Mouse (Mus musculus) MEL (cell line): ENCODE results near the gene Nkx2-3. TPM values are rescaled to one million over a fixed set of nuclear protein-coding genes. Genes with fewer than 3 reads are reported as not detected.
A peak's percentile ranks its signal among the peaks of the same experiment; 100 is the strongest.

ENCODE experiments used
- DNase-seq: peaks from one replicate; pipeline ENCODE4 v3.0.0; 2011; ENCODE audit warnings: low read depth, low spot score
- H3K27ac ChIP-seq: 2 replicates; pipeline ENCODE4 v1.5.1; 2012; ENCODE audit warnings: low read depth, mild to moderate bottlenecking, control low read depth, low read length, moderate library complexity; ENCODE audit not compliant: control insufficient read depth
- H3K27me3 ChIP-seq, 2 experiments: fragments of 150-350 bp in 1 of 2; sonication (generic) in 1 of 2; 2 replicates each; pipeline ENCODE4 v1.6.1; 2012; ENCODE audit warnings: low read length in 2 of 2, mild to moderate bottlenecking in 2 of 2, improper control_type of control experiment in 1 of 2, moderate library complexity in 1 of 2; ENCODE audit not compliant: insufficient read depth in 2 of 2, control insufficient read depth in 1 of 2
- H3K36me3 ChIP-seq, 2 experiments: 2 replicates each; pipeline ENCODE4 v1.6.1; 2012 to 2014; ENCODE audit warnings: low read length in 2 of 2, improper control_type of control experiment in 1 of 2, inconsistent platforms in 1 of 2, mild to moderate bottlenecking in 1 of 2; ENCODE audit not compliant: insufficient read depth in 2 of 2, control insufficient read depth in 1 of 2
- H3K4me1 ChIP-seq, 2 experiments: fragments of 150-350 bp in 1 of 2; sonication (generic) in 1 of 2; 2 replicates each; pipeline ENCODE4 v1.6.1; 2012; ENCODE audit warnings: low read length in 2 of 2, improper control_type of control experiment in 1 of 2, mild to moderate bottlenecking in 1 of 2; ENCODE audit not compliant: insufficient read depth in 2 of 2, control insufficient read depth in 1 of 2
- H3K4me3 ChIP-seq, 2 experiments: fragments of 150-350 bp in 1 of 2; sonication (generic) in 1 of 2; 2 replicates each; pipeline ENCODE4 v1.5.1; 2012; ENCODE audit warnings: low read depth in 2 of 2, low read length in 2 of 2, mild to moderate bottlenecking in 2 of 2, moderate library complexity in 2 of 2, control low read depth in 1 of 2, improper control_type of control experiment in 1 of 2; ENCODE audit not compliant: control insufficient read depth in 1 of 2, insufficient read depth in 1 of 2
- H3K79me2 ChIP-seq: 2 replicates; pipeline ENCODE4 v1.6.1; 2012; ENCODE audit warnings: mild to moderate bottlenecking, low read length, moderate library complexity; ENCODE audit not compliant: control insufficient read depth, poor library complexity, insufficient read depth
- H3K9ac ChIP-seq: 2 replicates; pipeline ENCODE4 v1.6.1; 2012; ENCODE audit warnings: low read depth, mild to moderate bottlenecking, control low read depth, low read length, moderate library complexity; ENCODE audit not compliant: control insufficient read depth, poor library complexity, severe bottlenecking
- H3K9me3 ChIP-seq: fragments of 150-350 bp; sonication (generic); replicated peaks from 2 replicates; pipeline ENCODE4 v1.6.1; 2012; ENCODE audit warnings: mild to moderate bottlenecking, low read length, improper control_type of control experiment, moderate library complexity; ENCODE audit not compliant: insufficient read depth
- CTCF ChIP-seq, 3 experiments: IDR thresholded peaks in 2 of 3; conservative IDR thresholded peaks in 1 of 3; 2 replicates each; pipeline ENCODE4 v1.5.1; 2011 to 2012; ENCODE audit warnings: low read length in 3 of 3, low read depth in 2 of 3, mild to moderate bottlenecking in 2 of 3, improper control_type of control experiment in 1 of 3, inconsistent platforms in 1 of 3, mixed read lengths in 1 of 3, moderate library complexity in 1 of 3; ENCODE audit not compliant: control insufficient read depth in 1 of 3, insufficient read depth in 1 of 3, poor library complexity in 1 of 3, severe bottlenecking in 1 of 3
- EP300 ChIP-seq, 2 experiments: IDR thresholded peaks; 2 replicates each; pipeline ENCODE4 v1.6.1; 2011; ENCODE audit warnings: improper control_type of control experiment in 2 of 2, low read length in 2 of 2, low read depth in 1 of 2, mild to moderate bottlenecking in 1 of 2
- GATA1 ChIP-seq: IDR thresholded peaks from 2 replicates; pipeline ENCODE4 v1.6.1; 2011; ENCODE audit warnings: low read depth, low read length, improper control_type of control experiment
- MAFK ChIP-seq: IDR thresholded peaks from 2 replicates; pipeline ENCODE4 v1.6.1; 2011; ENCODE audit warnings: low read depth, mild to moderate bottlenecking, low read length, improper control_type of control experiment, borderline replicate concordance
- MEF2A ChIP-seq: IDR thresholded peaks from 2 replicates; pipeline ENCODE4 v1.6.1; 2014; ENCODE audit warnings: low read depth, mild to moderate bottlenecking, inconsistent platforms, low read length, improper control_type of control experiment; ENCODE audit not compliant: poor library complexity, insufficient replicate concordance, severe bottlenecking; ENCODE audit errors: extremely low read depth
- POLR2A ChIP-seq, 2 experiments: IDR thresholded peaks; 2 replicates each; pipeline ENCODE4 v1.6.1; 2011 to 2012; ENCODE audit warnings: low read length in 2 of 2, mild to moderate bottlenecking in 2 of 2, control low read depth in 1 of 2, improper control_type of control experiment in 1 of 2, low read depth in 1 of 2, moderate library complexity in 1 of 2; ENCODE audit not compliant: control insufficient read depth in 1 of 2, insufficient read depth in 1 of 2, poor library complexity in 1 of 2
- RAD21 ChIP-seq: IDR thresholded peaks from 2 replicates; pipeline ENCODE4 v1.6.1; 2011; ENCODE audit warnings: mild to moderate bottlenecking, low read depth, low read length, improper control_type of control experiment
- RCOR1 ChIP-seq: IDR thresholded peaks from 2 replicates; pipeline ENCODE4 v1.6.1; 2012; ENCODE audit warnings: low read depth, mild to moderate bottlenecking, inconsistent platforms, low read length, improper control_type of control experiment
- TAL1 ChIP-seq: IDR thresholded peaks from 2 replicates; pipeline ENCODE4 v1.6.1; 2012; ENCODE audit warnings: mild to moderate bottlenecking, inconsistent platforms, low read length, moderate library complexity, mixed read lengths
- TBP ChIP-seq: IDR thresholded peaks from 2 replicates; pipeline ENCODE4 v1.8.0; 2011; ENCODE audit warnings: low read depth, low read length, improper control_type of control experiment
- TCF12 ChIP-seq: IDR thresholded peaks from 2 replicates; pipeline ENCODE4 v1.6.1; 2014; ENCODE audit warnings: low read depth, mild to moderate bottlenecking, inconsistent platforms, low read length, improper control_type of control experiment, moderate library complexity
- UBTF ChIP-seq: IDR thresholded peaks from 2 replicates; pipeline ENCODE4 v1.6.1; 2012; ENCODE audit warnings: low read depth, mild to moderate bottlenecking, inconsistent platforms, low read length, improper control_type of control experiment, moderate library complexity, borderline replicate concordance; ENCODE audit not compliant: insufficient read depth
- ZNF384 ChIP-seq: IDR thresholded peaks from 2 replicates; pipeline ENCODE4 v1.6.1; 2012; ENCODE audit warnings: low read depth, mild to moderate bottlenecking, inconsistent platforms, low read length, improper control_type of control experiment
- polyA plus RNA-seq, 2 experiments: library from polyadenylated mRNA; stranded (reverse) in 1 of 2; unstranded in 1 of 2; fragments of >175 nt in 1 of 2; fragments of >200 nt in 1 of 2; gene quantifications; 2 replicates each; pipeline versions ENCODE4 v1.2.1 to v1.2.4; 2012; ENCODE audit warnings: low replicate concordance in 2 of 2, low read depth in 1 of 2; ENCODE audit not compliant: insufficient read length in 2 of 2, insufficient read depth in 1 of 2, missing spikeins in 1 of 2
- total RNA-seq: library from RNA; depleted of rRNA; stranded (reverse); fragments of 300-350 nt; gene quantifications from 2 replicates; pipeline ENCODE4 v1.2.3, GENCODE M21; 2012

Gene Nkx2-3
- total and polyA plus RNA-seq, 3 experiments: not detected

GRCm38 (mm10) chr19:43659632-43660031 is 47.5 kb downstream of the Nkx2-3 start:
- TF ChIP-seq TBP: no peak
- TF ChIP-seq RAD21: no peak
- DNase-seq: no peak
- 0 out of 4 replicates have a peak, but pooled peaks cover 0 to 2% of the 10 kb centered on the region in 2 experiments for H3K4me1 ChIP-seq
- H3K27ac ChIP-seq: no peak overlapping the region
- no peaks in the 10 kb centered on the region for H3K79me2 ChIP-seq
- no peak overlapping the region for H3K4me3 ChIP-seq
- H3K36me3 ChIP-seq: peaks cover 0 to 3% of the 10 kb centered on the region in 2 experiments; a peak in 2 of 4 replicates
- H3K9ac ChIP-seq: no peak overlapping the region
- H3K9me3 ChIP-seq: no peaks in the 10 kb centered on the region
- no peaks in the 10 kb centered on the region for H3K27me3 ChIP-seq

- peak; percentile 56 for DNase-seq
- Histone ChIP-seq H3K27ac (no peak overlapping the region), H3K9ac (no peak overlapping the region), H3K4me1 (0 out of 4 replicates have a peak, but pooled peaks cover 0 to 2% of the 10 kb centered on the region in 2 experiments), H3K4me3 (no peak overlapping the region), H3K36me3 (peaks cover 0 to 9% of the 10 kb centered on the region in 2 experiments; a peak in 2 of 4 replicates), H3K9me3 (no peaks in the 10 kb centered on the region), H3K27me3 (no peaks in the 10 kb centered on the region), H3K79me2 (no peaks in the 10 kb centered on the region)
- TF ChIP-seq MAFK (no peak), GATA1 (peak; percentile 61), RCOR1 (peak; percentile 70), TAL1 (peak; percentile 49), UBTF (no peak), TCF12 (peak; percentile 63; the same call in 1 of the 2 replicates), EP300 (IDR thresholded peaks at IDR 0.05; ENCODE audit: low read depth in 1 of 2, low read length in 2 of 2) (peak; percentile 49 to 71; a peak in 3 of 4 replicates), MEF2A (no peak)
These were observed 48.6 kb downstream of the Nkx2-3 start for GRCm38 (mm10) chr19:43660774-43661173.

- TF ChIP-seq TBP (no peak), RAD21 (0 out of 2 replicates have a peak, but pooled peaks have one; percentile 1), ZNF384 (0 out of 2 replicates have a peak, but pooled peaks have one; percentile 34), CTCF (IDR thresholded peaks at IDR 0.05 in 2 of 3, conservative IDR thresholded peaks at IDR 0.05 in 1 of 3; ENCODE audit: control insufficient read depth in 1 of 3, insufficient read depth in 1 of 3, low read depth in 2 of 3, low read length in 3 of 3, poor library complexity in 1 of 3, severe bottlenecking in 1 of 3) (peak in 2 of 3 experiments; percentile 11 to 26; a peak in 3 of 6 replicates), POLR2A (IDR thresholded peaks at IDR 0.05; ENCODE audit: control insufficient read depth in 1 of 2, insufficient read depth in 1 of 2, low read depth in 1 of 2, low read length in 2 of 2, poor library complexity in 1 of 2) (no peak)
- H3K9me3 ChIP-seq: no peaks in the 10 kb centered on the region
- no peak for DNase-seq
- H3K36me3 ChIP-seq: peaks cover 0 to 9% of the 10 kb centered on the region in 2 experiments; a peak in 2 of 4 replicates
- no peaks in the 10 kb centered on the region for H3K27me3 ChIP-seq
- no peak overlapping the region for H3K27ac ChIP-seq
- peaks cover 3% of the 10 kb centered on the region; the same call in 1 of the 2 replicates for H3K79me2 ChIP-seq
- no peak overlapping the region for H3K4me3 ChIP-seq
- H3K9ac ChIP-seq: no peak overlapping the region
- H3K4me1 ChIP-seq: 0 out of 4 replicates have a peak, but pooled peaks cover 0 to 2% of the 10 kb centered on the region in 2 experiments
These were observed 50.2 kb downstream of the Nkx2-3 start for GRCm38 (mm10) chr19:43662176-43662967.
